In the genomic region with DNA sequence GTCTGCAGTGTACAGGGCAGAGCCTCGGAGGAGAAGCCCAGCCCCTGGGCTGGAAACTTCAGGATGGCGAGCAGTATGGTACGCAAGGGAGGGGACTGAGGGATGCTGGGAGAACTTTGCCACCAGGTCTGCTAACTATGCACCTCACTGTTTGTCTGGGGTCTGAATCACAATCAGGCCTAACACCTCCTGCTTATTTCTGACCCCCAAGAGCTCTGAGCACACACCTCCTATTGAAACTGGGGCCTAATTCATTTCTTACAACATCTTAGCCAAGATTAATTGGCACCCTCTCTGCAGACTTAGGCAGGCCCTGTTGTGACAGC, we compare ENCODE assay signal across 15 mouse cellular contexts.
A peak's percentile ranks its signal among the peaks of the same experiment; 100 is the strongest.
DNase-seq lines count a peak whose midpoint lies in the region; ATAC-seq and TF ChIP-seq lines count a peak whose summit lies in the region.
"Had no signal": no experiment of that assay in that cellular context is flagged by ENCODE, and none has a peak within 500 bp of the region (broad histone marks: within the 10 kb centered on the region; RNA-seq: fewer than 3 reads in every experiment).

No protein-coding gene starts in this region.

- H3K4me1 ChIP-seq in kidney, embryonic 14.5 days (ENCODE audit: control insufficient read depth, insufficient read depth, low read length), result peaks cover 23% of the 10 kb centered on the region
- H3K4me1 ChIP-seq in forebrain, embryonic 14.5 days (ENCODE audit: control insufficient read depth, insufficient read depth, low read length), result peaks cover 35% of the 10 kb centered on the region
- H3K4me1 ChIP-seq in liver, postnatal 0 days (ENCODE audit: insufficient read depth), result peaks cover 71% of the 10 kb centered on the region

- no peak for DNase-seq in kidney, adult 8-10 months
- DNase-seq in brain, embryonic 14.5 days (ENCODE audit: low read depth), result peak; percentile 48
- peak; percentile 29 for DNase-seq in forebrain, embryonic 14.5 days (ENCODE audit: low spot score)
- DNase-seq in liver, postnatal 0 days, result no peak
- DNase-seq in layer of hippocampus, adult 11-12 months (ENCODE audit: low spot score), result no peak
- DNase-seq in B cell, adult 2 months, result no peak
- no peak for DNase-seq in left cerebral cortex, postnatal 36 days (ENCODE audit: low spot score in 2 of 2)
- DNase-seq: adrenal gland, adult 8-10 months; cerebellum, adult 11 months; gastrocnemius, adult 2 months; layer of hippocampus, postnatal 36 days; spleen, adult 18-20 months had no signal

- peak overlapping the region; percentile 24; the same call in 1 of the 2 replicates for H3K27ac ChIP-seq in kidney, embryonic 14.5 days (ENCODE audit: low read depth, low read length)
- no peak overlapping the region; the same call in none of the 2 replicates for H3K27ac ChIP-seq in forebrain, embryonic 14.5 days (ENCODE audit: low read depth, low read length)
- peak overlapping the region; percentile 99 for H3K27ac ChIP-seq in liver, postnatal 0 days (ENCODE audit: low read depth)
- H3K27ac ChIP-seq: gastrocnemius, adult 2 months; hindbrain, embryonic 15.5 days had no signal

- TF ChIP-seq EP300 in liver, postnatal 0 days (IDR thresholded peaks at IDR 0.05; ENCODE audit: low read depth), result no peak

- WGBS in kidney, embryonic 14.5 days, result 95% methylated on average over 3 of the region's 3 CpGs
- 53% methylated on average over 3 of the region's 3 CpGs for WGBS in forebrain, embryonic 14.5 days
- 50% methylated on average over 3 of the region's 3 CpGs for WGBS in liver, postnatal 0 days (ENCODE audit: insufficient replicate concordance)

- no peak overlapping the region for H3K4me3 ChIP-seq in kidney, embryonic 14.5 days (ENCODE audit: low read length)
- H3K4me3 ChIP-seq in forebrain, embryonic 14.5 days (ENCODE audit: low read depth, low read length), result no peak overlapping the region
- H3K4me3 ChIP-seq in liver, postnatal 0 days (ENCODE audit: low read depth, low read length), result no peak overlapping the region
- H3K4me3 ChIP-seq: gastrocnemius, adult 2 months; hindbrain, embryonic 15.5 days had no signal

- H3K9me3 ChIP-seq in kidney, embryonic 14.5 days (ENCODE audit: control insufficient read depth, low read length), result no peaks in the 10 kb centered on the region
- H3K9me3 ChIP-seq in forebrain, embryonic 14.5 days (replicated peaks; ENCODE audit: control insufficient read depth, low read length), result no peaks in the 10 kb centered on the region
- H3K9me3 ChIP-seq in liver, postnatal 0 days (ENCODE audit: low read length), result no peaks in the 10 kb centered on the region
- H3K9me3 ChIP-seq: hindbrain, embryonic 15.5 days had no signal

- TF ChIP-seq CTCF in brain, embryonic 14.5 days (IDR thresholded peaks at IDR 0.05; ENCODE audit: borderline replicate concordance, extremely low read depth, insufficient read depth, insufficient read length), result no peak
- no peak for TF ChIP-seq CTCF in liver, postnatal 0 days (IDR thresholded peaks at IDR 0.05; ENCODE audit: low read depth)

- TF ChIP-seq POLR2A in brain, embryonic 14.5 days (IDR thresholded peaks at IDR 0.05; ENCODE audit: borderline replicate concordance, extremely low read depth, insufficient read depth, insufficient read length, poor library complexity, severe bottlenecking), result no peak

- ATAC-seq in kidney, embryonic 14.5 days (ENCODE audit: low FRiP score, low TSS enrichment), result no peak
- ATAC-seq in forebrain, embryonic 14.5 days, result no peak
- ATAC-seq in liver, postnatal 0 days, result 0 out of 2 replicates have a peak, but pooled peaks have one; percentile 2
- ATAC-seq: midbrain, embryonic 16.5 days had no signal

- H3K9ac ChIP-seq in kidney, embryonic 14.5 days (ENCODE audit: low read depth, low read length), result no peak overlapping the region
- H3K9ac ChIP-seq in forebrain, embryonic 14.5 days (ENCODE audit: low read length), result no peak overlapping the region
- peak overlapping the region; percentile 58 for H3K9ac ChIP-seq in liver, postnatal 0 days (replicated peaks)
- H3K9ac ChIP-seq: hindbrain, embryonic 15.5 days had no signal

- intact Hi-C loops in left cerebral cortex, postnatal 36 days (cut with DNase I), result loop anchor here (5.0 kb wide), 1 partner anchor 42 kb away; no protein-coding TSS in a partner anchor

- no peak overlapping the region for H3K4me2 ChIP-seq in kidney, embryonic 14.5 days (replicated peaks; ENCODE audit: low read depth, low read length)
- H3K4me2 ChIP-seq in forebrain, embryonic 14.5 days (ENCODE audit: low read length), result no peak overlapping the region
- H3K4me2 ChIP-seq in liver, postnatal 0 days (ENCODE audit: low read depth, low read length), result peak overlapping the region; percentile 40; the same call in 1 of the 2 replicates
- H3K4me2 ChIP-seq: hindbrain, embryonic 15.5 days had no signal

- no peaks in the 10 kb centered on the region for H3K27me3 ChIP-seq in kidney, embryonic 14.5 days (ENCODE audit: control insufficient read depth, insufficient read depth, low read length)
- H3K27me3 ChIP-seq in forebrain, embryonic 14.5 days (replicated peaks; ENCODE audit: control insufficient read depth, insufficient read depth, low read length), result no peaks in the 10 kb centered on the region
- H3K27me3 ChIP-seq in liver, postnatal 0 days (ENCODE audit: insufficient read depth, low read length), result no peaks in the 10 kb centered on the region
- H3K27me3 ChIP-seq: hindbrain, embryonic 15.5 days had no signal

- no peaks in the 10 kb centered on the region for H3K36me3 ChIP-seq in kidney, embryonic 14.5 days (ENCODE audit: control insufficient read depth, insufficient read depth, low read length)
- H3K36me3 ChIP-seq in forebrain, embryonic 14.5 days (ENCODE audit: control insufficient read depth, insufficient read depth, low read length), result no peaks in the 10 kb centered on the region
- H3K36me3 ChIP-seq in liver, postnatal 0 days (replicated peaks; ENCODE audit: insufficient read depth, low read length), result peaks cover 2% of the 10 kb centered on the region
- H3K36me3 ChIP-seq: hindbrain, embryonic 15.5 days had no signal

Comparison
In these comparisons a context has a peak if more than half of its experiments do, and no peak if none do; other contexts are left out.
1. DNase-seq: peak in brain, embryonic 14.5 days (single experiment) and forebrain, embryonic 14.5 days (single experiment); none in kidney, adult 8-10 months (0 of 2), liver, postnatal 0 days (single experiment), layer of hippocampus, adult 11-12 months (single experiment), B cell, adult 2 months (0 of 2) and left cerebral cortex, postnatal 36 days (0 of 2).